Mouse (Mus musculus) gastrocnemius, postnatal 36 days (tissue): ENCODE results near the gene Nanp. TPM values are rescaled to one million over a fixed set of nuclear protein-coding genes. Genes with fewer than 3 reads are reported as not detected.

Source experiments
- DNase-seq, 2 experiments: peaks; one replicate each; pipeline ENCODE4 v3.0.0; 2022
- intact Hi-C: fragments of 180-260 bp; cut with DNase I; formaldehyde crosslinking; loops from one replicate; pipeline ENCODE4 v1.15.1; 2025
- long read RNA-seq, 2 experiments: library from polyadenylated mRNA; stranded (forward); transcript quantifications; one replicate each; pipeline ENCODE4 v2.0.0; 2021
- total RNA-seq, 2 experiments: library from RNA; stranded (reverse); gene quantifications; 2 replicates each; pipeline ENCODE4 v1.2.3; 2021

Gene Nanp
- total RNA-seq = 1 to 10 TPM; 2.5 to 2.7 TPM
- long read RNA-seq, experiment 1, transcript Nanp-201 (2 exons, 1,394 nt) = major isoform, 6 of 7 reads
- long read RNA-seq, experiment 1, partial matches to known transcripts = 0 of 7 reads
- long read RNA-seq, experiment 1, other reads (novel, unspliced or antisense) = 1 of 7 reads
- long read RNA-seq, experiment 2, transcript Nanp-201 (2 exons, 1,394 nt) = major isoform, 5 of 5 reads
- long read RNA-seq, experiment 2, partial matches to known transcripts = 0 of 5 reads
- long read RNA-seq, experiment 2, other reads (novel, unspliced or antisense) = 0 of 5 reads

DNA sequence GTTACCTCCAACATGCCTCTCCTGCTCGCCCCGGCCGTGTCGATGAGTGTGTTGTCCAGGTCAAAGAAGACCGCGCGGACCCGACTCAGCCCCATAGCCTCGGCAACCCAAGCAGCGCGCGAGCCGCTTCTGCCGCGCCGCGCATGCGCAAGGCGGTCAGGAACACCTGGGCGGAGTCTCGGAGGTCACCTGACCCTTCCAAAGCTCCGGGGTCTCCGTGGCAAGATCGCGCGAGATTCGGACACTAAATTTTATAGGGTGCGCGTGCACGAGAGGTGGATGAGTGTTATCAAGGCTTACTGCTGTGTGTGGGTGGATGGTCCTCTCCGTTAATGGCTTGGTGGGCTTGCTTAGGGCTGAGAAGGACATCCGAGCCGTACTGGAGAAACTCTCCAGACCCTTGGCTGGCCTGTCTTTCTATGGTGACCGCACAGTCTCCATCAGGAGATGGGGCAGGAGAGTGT is at the start of gene Nanp, which contains the start of gene Ninl:
Gene Nanp, minus strand, starts transcription at position 167 of the 464 bp plus-strand sequence.
Gene Ninl, minus strand, starts transcription at position 151 of the 464 bp plus-strand sequence.
- intact Hi-C loops = no loop called here
- DNase-seq = peak; percentile 87 to 91

GRCm38 (mm10) chr2:151056637-151057036 is 17.4 kb upstream of the Nanp start:
- intact Hi-C loops = no loop called here
- no peak for DNase-seq

DNA sequence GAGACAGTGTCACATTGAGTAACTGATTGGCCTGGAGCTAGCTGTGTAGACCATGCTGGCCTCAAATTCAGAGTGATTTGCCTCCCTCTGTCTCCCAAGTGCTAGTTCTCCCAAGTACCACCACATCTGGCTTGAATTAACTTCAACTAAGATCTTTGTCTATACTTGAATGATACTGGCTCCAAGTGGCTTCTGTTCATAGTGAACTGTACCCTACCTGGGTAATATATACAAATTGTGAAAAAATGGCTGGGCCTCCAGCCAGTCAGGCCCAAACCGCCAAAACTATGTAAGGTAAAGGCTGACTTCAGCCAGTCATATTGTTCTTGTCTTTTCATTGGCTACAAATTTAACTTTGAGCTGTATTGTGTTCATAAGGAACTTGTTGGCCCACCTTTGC is 1.2 kb upstream of the Nanp start:
- intact Hi-C loops = no loop called here
- no peak for DNase-seq

GRCm38 (mm10) chr2:151039726-151040125 is 528 bp upstream of the Nanp start:
- intact Hi-C loops = no loop called here
- no peak for DNase-seq

DNA sequence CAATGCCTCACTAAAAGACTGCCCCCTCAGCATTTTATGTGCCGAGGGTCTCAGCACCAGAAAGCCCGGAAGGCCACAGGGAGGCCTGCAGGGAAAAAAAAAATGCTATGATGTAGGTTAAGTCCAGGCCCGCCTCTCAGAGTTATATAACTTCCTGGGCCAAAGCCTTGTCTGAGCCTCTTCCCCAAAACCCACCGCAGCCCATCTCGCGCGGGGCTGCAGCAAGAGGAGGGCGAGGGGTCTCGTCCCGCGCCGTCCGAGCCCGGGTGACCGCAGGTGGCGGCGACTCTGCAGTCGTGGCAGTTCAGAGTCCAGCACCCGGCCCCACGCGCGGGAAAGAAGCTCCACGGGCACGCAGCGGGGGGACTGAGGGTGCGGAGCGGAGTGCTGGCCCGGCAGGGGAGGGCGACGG is 381 bp downstream of the Nanp start:
- intact Hi-C loops = no loop called here
- no peak for DNase-seq

DNA sequence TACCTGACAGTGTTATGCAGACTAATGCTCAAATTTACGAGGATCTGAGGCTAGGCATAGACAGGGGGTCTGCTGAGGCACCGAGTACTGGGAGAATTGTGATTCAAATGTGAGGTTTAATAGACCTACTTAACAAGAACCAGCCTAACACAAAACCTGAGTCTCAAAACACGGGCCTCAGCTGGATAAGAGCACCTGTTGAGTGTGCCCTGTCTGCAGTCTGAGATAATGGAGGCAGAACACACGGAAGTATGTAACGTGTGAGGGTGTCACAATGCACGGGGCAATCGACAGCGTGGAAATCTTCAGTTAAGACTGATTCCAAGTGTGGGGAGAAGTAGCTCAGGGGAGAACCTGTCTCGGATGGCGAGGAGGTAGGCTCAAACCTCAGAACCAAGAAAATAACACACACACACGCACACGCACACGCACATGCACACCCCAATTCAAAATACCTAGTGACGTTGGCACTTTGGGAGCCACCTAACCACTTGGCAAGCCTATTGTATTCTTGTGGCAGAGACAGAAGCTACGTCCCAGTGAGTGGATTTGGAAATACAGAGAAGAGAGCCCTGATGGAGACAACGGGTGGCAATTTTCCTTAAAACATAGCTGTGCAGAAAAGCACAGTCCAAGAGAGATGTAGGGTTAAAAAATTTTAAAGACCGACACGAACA is 1.2 kb downstream of the Nanp start:
- DNase-seq = no peak
- intact Hi-C loops = no loop called here

DNA sequence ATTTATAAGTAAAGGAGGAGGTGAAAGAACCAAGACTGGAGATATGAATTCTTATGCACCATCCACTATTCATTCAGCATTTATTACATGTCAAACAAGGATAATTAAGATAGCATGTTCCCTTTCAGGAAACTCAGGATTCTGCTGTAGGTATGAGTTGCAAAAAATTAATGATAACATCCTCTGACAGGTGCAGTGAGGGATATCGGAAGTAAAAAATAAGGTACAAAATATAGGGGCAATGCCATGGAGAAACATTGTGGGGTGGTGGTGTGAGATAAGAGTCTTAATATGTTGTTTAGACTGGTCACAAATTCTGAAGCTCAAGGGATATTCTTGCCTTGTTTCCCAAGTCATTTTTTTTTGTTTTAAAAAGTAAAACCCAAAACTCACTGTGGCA is 1.9 kb downstream of the Nanp start:
- DNase-seq = no peak
- intact Hi-C loops = no loop called here

DNA sequence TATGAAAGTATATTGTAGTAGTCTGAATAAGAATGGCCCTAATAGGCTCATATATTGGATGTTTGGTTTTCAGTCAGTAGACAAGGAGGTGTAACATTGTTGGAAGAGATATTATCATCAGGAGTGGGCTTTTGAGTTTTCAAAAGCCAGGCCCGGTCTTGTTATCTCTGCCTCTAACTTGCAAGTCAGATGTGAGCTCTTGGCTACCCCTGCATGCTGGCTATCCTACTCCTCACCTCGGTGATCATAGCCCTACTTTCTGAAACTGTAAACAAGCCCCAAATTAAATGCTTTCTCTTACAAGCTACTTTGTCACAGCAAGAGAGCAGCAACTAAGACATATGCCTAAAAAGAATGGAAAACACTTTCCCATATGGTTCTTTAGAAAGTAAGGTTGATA is 2.5 kb downstream of the Nanp start:
- no peak for DNase-seq
- intact Hi-C loops = no loop called here

DNA sequence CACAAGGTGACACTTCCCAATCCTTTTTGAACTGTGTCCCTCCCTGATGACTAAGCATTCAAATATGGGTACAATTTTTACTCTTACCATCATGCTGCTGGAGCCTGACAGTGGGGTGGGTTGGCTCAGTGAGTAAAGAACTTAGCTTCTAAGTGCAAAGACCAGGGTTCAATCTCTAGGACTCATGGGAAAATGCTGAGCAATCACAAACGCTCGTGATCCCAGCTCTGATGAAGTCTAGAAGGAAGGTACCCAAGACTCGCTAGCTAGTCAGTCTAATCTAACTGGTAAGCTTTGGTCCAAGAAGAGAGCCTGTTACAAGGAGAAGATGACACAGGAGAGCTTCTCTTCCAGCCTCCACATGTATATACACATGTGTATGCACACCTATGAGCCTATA is 4.8 kb downstream of the Nanp start:
- no peak for DNase-seq
- intact Hi-C loops = no loop called here

DNA sequence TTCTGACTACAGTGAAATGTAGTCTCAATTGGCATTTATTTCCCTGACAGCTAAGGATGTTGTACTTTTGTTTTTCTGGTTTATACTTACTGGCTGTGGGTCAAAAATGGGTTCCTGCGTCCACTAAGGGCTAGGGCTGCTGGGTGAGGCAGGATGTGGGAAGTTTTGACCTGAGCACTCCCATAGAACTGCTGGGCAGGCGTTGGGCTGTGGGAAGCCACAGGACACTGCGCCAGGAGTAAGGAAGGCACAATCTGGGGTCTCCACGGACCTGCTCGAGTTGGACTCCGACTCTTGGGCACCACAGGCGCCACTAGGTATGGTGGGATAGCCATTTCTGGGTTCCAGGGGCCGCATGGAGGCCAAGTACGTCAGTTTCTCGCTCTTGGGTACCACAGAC is 18.0 kb downstream of the Nanp start:
- no peak for DNase-seq
- intact Hi-C loops = no loop called here

- intact Hi-C loops = no loop called here
Observed at GRCm38 (mm10) chr2:151015316-151015715, 23.9 kb downstream of the Nanp start.

GRCm38 (mm10) chr2:151011273-151011672 is 27.9 kb downstream of the Nanp start:
- intact Hi-C loops = no loop called here
- DNase-seq = no peak

More at GRCm38 (mm10) chr2:151015316-151015715, 23.9 kb downstream of the Nanp start:
- DNase-seq = no peak

GRCm38 (mm10) chr2:151009515-151010085 is 29.6 kb downstream of the Nanp start:
- intact Hi-C loops = loop anchor here (10.0 kb wide), 1 partner anchor 395 kb away; no protein-coding TSS in a partner anchor
- no peak for DNase-seq

DNA sequence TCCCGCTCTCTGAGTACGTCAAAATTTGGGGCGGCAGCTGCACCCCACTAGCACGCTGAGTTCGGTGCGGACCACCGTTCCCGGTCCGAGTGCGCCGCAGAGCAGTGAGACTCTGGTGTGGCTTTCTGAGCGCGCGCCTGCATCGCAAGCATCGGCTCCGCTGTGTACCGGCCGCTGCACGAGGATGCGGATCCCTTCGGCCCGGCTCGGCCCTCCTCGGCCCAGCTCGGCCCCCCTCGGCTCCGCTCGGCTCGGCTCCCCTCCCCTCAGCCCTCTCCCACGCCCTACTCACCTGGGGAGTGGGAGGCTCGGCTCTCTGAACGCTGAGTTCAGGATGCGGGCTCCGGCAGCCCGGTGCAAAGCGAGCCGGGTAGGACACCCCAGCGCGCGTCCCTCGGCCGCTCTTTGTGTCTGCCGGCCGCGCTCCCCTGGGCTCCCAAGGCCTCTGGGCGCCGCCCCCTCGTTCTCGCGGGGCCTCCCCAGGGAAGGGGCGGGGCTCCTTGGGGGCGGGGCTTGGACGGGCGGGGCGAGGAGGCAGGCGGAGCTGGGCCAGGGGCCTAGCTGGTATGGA is 30.2 kb downstream of the Nanp start:
- intact Hi-C loops = loop anchor here (10.0 kb wide), 1 partner anchor 394 kb away; no protein-coding TSS in a partner anchor
- peak in 1 of 2 experiments; percentile 19 for DNase-seq

DNA sequence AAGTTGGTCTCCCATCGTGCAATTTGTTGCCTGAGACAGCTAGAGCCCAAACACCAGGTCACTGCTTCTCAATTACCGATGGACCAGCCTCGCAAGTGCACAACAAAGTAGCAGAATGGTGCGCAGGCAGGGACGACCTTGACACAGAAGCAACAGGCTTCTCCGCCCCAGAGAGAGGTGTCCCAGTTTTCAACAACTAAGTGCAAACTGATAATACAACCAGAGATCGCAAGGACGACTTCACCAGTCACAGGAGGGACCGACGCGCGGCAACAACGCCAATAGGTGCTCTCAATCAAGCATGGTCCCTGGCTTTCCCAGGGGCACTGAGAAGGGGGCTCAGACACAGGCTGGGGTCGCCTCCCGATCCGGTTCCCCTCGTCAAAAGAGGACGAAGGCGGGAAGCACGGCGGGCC is 30.7 kb downstream of the Nanp start:
- no peak for DNase-seq
- intact Hi-C loops = loop anchor here (10.0 kb wide), 1 partner anchor 394 kb away; no protein-coding TSS in a partner anchor

DNA sequence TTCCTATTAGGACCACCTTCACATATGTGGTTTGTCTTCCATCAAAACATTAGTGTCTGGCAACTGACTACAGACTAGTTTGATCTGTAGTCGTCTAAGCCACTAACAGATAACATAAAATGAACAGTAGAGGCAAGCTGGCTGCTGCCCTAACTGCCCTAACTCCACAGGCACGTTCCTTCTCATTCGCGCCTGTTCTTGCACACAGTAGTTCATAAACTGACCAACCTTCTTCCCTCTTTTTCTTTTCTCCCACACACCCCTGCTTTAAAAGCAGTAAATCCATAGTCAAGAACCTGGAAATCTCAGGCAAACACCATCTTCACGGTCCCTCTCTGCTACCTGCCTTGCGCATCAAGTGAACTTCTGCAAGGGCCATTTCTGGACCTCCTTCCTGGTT is 31.2 kb downstream of the Nanp start:
- intact Hi-C loops = loop anchor here (10.0 kb wide), 1 partner anchor 393 kb away; no protein-coding TSS in a partner anchor
- no peak for DNase-seq

DNA sequence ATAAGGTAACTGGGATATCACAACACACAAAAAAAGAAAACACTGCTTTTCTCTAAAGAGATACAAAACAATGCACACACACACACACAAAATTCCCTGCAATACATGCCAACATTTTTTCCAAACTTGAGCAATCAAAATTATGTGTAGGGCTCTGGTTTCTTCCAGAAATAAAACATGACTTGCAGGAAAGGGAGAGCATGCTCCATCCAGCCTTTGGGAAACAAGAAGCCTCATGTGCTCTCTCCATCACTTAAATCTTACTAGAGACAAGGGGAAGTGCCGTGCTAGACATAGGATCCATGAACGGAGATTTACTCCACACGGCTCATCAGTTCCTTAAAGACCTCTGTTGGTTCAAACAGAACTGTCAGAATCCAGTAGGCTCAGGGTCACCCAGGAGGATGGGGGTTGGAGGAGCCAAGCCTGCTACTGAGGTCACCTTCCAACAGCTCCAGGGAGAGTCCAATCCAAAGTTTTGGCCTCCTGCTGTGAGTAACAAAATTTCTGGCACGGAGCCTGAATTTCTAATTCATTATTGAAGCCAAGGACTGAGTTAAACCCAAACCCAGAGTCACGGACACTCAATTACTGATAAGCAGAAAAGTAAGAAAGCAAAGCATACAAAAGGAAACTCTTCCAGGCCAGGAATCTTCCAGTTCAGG is 32.8 kb downstream of the Nanp start:
- no peak for DNase-seq
- intact Hi-C loops = loop anchor here (10.0 kb wide), 1 partner anchor 392 kb away; no protein-coding TSS in a partner anchor

- intact Hi-C loops = loop anchor here (5.0 to 10.0 kb wide), 2 partner anchors 202 to 390 kb away; no protein-coding TSS in a partner anchor
- DNase-seq = no peak
Observed at GRCm38 (mm10) chr2:151004390-151004789, 34.8 kb downstream of the Nanp start.

DNA sequence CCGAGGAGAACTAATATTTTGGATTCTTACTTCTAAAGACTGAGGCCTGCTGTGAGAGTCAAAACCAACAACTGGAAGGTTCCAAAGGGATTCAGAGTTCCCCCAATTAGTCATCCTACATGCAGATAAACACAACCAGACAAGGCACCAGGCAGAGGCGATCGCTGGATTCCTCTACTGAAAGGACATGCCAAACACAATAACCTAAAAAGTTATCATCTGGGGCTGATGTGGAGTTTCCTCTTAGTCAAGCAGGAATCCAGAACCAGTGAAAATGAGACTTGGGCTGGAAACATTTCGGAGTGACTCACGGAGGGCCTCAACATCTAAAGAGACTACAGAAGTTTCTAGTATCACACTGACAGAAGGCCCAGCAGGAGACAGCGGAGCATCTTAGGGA is 35.4 kb downstream of the Nanp start:
- no peak for DNase-seq
- intact Hi-C loops = loop anchor here (5.0 to 10.0 kb wide), 2 partner anchors 201 to 389 kb away; no protein-coding TSS in a partner anchor

GRCm38 (mm10) chr2:151001619-151002175 is 37.5 kb downstream of the Nanp start:
- DNase-seq = no peak
- intact Hi-C loops = loop anchor here (5.0 to 10.0 kb wide), 2 partner anchors 199 to 387 kb away; no protein-coding TSS in a partner anchor
